Mouse (Mus musculus) embryonic facial prominence, embryonic 15.5 days (tissue): ENCODE data around the gene Olfr1366. TPM values are rescaled to one million over a fixed set of nuclear protein-coding genes. Genes with fewer than 3 reads are reported as not detected.

Source experiments
- ATAC-seq: fragments of 200-750 bp; cut with Nextera tagmentation; 2 replicates; pipeline ENCODE4 v1.8.0; 2017; ENCODE audit warnings: low read depth, moderate TSS enrichment; ENCODE audit not compliant: insufficient number of reproducible peaks, low FRiP score, low TSS enrichment
- H3K27ac ChIP-seq: fragments of 300-500 bp; sonication (generic); replicated peaks from 2 replicates; pipeline ENCODE4 v1.5.1; 2015; ENCODE audit warnings: mild to moderate bottlenecking, inconsistent platforms
- H3K27me3 ChIP-seq: fragments of 300-500 bp; sonication (generic); 2 replicates; pipeline ENCODE4 v1.6.1; 2015; ENCODE audit warnings: inconsistent platforms
- H3K36me3 ChIP-seq: fragments of 300-500 bp; sonication (generic); 2 replicates; pipeline ENCODE4 v1.6.1; 2015; ENCODE audit warnings: mild to moderate bottlenecking, inconsistent platforms
- H3K4me1 ChIP-seq: fragments of 300-500 bp; sonication (generic); 2 replicates; pipeline ENCODE4 v1.6.1; 2015; ENCODE audit warnings: inconsistent platforms
- H3K4me2 ChIP-seq: fragments of 300-500 bp; sonication (generic); replicated peaks from 2 replicates; pipeline ENCODE4 v1.6.1; 2015; ENCODE audit warnings: mild to moderate bottlenecking, inconsistent platforms
- H3K4me3 ChIP-seq: fragments of 300-500 bp; sonication (generic); replicated peaks from 2 replicates; pipeline ENCODE4 v1.5.1; 2015; ENCODE audit warnings: mild to moderate bottlenecking, inconsistent platforms
- H3K9ac ChIP-seq: fragments of 300-500 bp; sonication (generic); 2 replicates; pipeline ENCODE4 v1.6.1; 2015; ENCODE audit warnings: inconsistent platforms
- H3K9me3 ChIP-seq: fragments of 300-500 bp; sonication (generic); replicated peaks from 2 replicates; pipeline ENCODE4 v1.6.1; 2016; ENCODE audit warnings: inconsistent platforms
- WGBS: fragments of 180-500 bp; shearing (Covaris S2); methylation state at CpG from one replicate; pipeline ENCODE4 v1.1.7; 2015; 5-methylcytosine and 5-hydroxymethylcytosine counted together
- polyA plus RNA-seq: library from polyadenylated mRNA; unstranded; fragments of >200 nt; fragmentation: Nextera tagmentation; extraction: Ambion mirVana; gene quantifications from 2 replicates; pipeline ENCODE4 v1.2.1, GENCODE M21; 2015

The Olfr1366 gene
- polyA plus RNA-seq, 1 experiment from 2014 or later = 0.17 TPM

- WGBS = 90% methylated on average over 21 of the region's 21 CpGs
- Histone ChIP-seq H3K27ac (no peak within 1 kb of the TSS), H3K9ac (no peak within 1 kb of the TSS), H3K27me3 (no peaks in the 10 kb centered on the region), H3K4me3 (no peak within 1 kb of the TSS), H3K4me2 (no peak within 1 kb of the TSS), H3K36me3 (no peaks in the 10 kb centered on the region), H3K4me1 (no peaks in the 10 kb centered on the region), H3K9me3 (no peaks in the 10 kb centered on the region)
- no peak for ATAC-seq
Measured at GRCm38 (mm10) chr13:21495080-21495479, 47.5 kb downstream of the Olfr1366 start, which contains the start of gene AK157302. AK157302 (plus strand) TSS chr13:21495223.

- WGBS = 85% methylated on average over 5 of the region's 5 CpGs
- no peak for ATAC-seq
- Histone ChIP-seq H3K27me3 (no peaks in the 10 kb centered on the region), H3K4me2 (no peak overlapping the region), H3K4me3 (no peak overlapping the region), H3K36me3 (no peaks in the 10 kb centered on the region), H3K9me3 (no peaks in the 10 kb centered on the region), H3K4me1 (no peaks in the 10 kb centered on the region), H3K9ac (no peak overlapping the region), H3K27ac (no peak overlapping the region)
Measured at GRCm38 (mm10) chr13:21492847-21493246, 49.8 kb downstream of the Olfr1366 start.

- 0 out of 2 replicates have a peak, but pooled peaks cover 4% of the 10 kb centered on the region for H3K9me3 ChIP-seq
- no peak overlapping the region for H3K27ac ChIP-seq
- H3K4me2 ChIP-seq = no peak overlapping the region
- H3K4me3 ChIP-seq = no peak overlapping the region
- H3K27me3 ChIP-seq = no peaks in the 10 kb centered on the region
- 90% methylated on average over 1 of the region's 1 CpGs for WGBS
- H3K36me3 ChIP-seq = peaks cover 10% of the 10 kb centered on the region; the same call in 1 of the 2 replicates
- H3K4me1 ChIP-seq = no peaks in the 10 kb centered on the region
- ATAC-seq = no peak
- H3K9ac ChIP-seq = no peak overlapping the region
Measured at GRCm38 (mm10) chr13:21486881-21487280, 55.7 kb downstream of the Olfr1366 start.

Other genes starting within 250 kb of the Olfr1366 start
- gene Gpx6, start 230.7 kb downstream of the Olfr1366 start, polyA plus RNA-seq = not detected in 2 replicates
- gene Olfr1367, start 195.9 kb downstream of the Olfr1366 start, polyA plus RNA-seq = not detected in 2 replicates
- 10.9 and 11.3 TPM in 2 replicates for gene Zscan12, start 180.0 kb downstream of the Olfr1366 start, polyA plus RNA-seq
- 83.5 and 86.6 TPM in 2 replicates for gene Zkscan3, start 140.1 kb downstream of the Olfr1366 start, polyA plus RNA-seq
- 3.0 and 3.4 TPM in 2 replicates for gene Pgbd1, start 101.8 kb downstream of the Olfr1366 start, polyA plus RNA-seq
- 27.5 and 33.6 TPM in 2 replicates for gene Zscan26, start 89.1 kb downstream of the Olfr1366 start, polyA plus RNA-seq
- gene Nkapl, start 74.3 kb downstream of the Olfr1366 start, polyA plus RNA-seq = 2.1 and 2.3 TPM in 2 replicates
- 3.7 and 4.3 TPM in 2 replicates for gene Zkscan4, start 63.9 kb downstream of the Olfr1366 start, polyA plus RNA-seq
- gene Gm10065, start 63.4 kb downstream of the Olfr1366 start, polyA plus RNA-seq = 1.8 TPM in 1 of 2 replicates, not detected in the other
- 0.37 and 1.6 TPM in 2 replicates for gene AK157302, start 47.6 kb downstream of the Olfr1366 start, polyA plus RNA-seq
- 5.6 and 18.4 TPM in 2 replicates for gene Gm11273, start 41.4 kb downstream of the Olfr1366 start, polyA plus RNA-seq
- gene Zkscan8, start 11.7 kb downstream of the Olfr1366 start, polyA plus RNA-seq = 5.6 and 6.6 TPM in 2 replicates
- 0.07 and 0.19 TPM in 2 replicates for gene Olfr1535, start 17.1 kb upstream of the Olfr1366 start, polyA plus RNA-seq
- 0.11 TPM in 1 of 2 replicates, not detected in the other for gene Olfr1364, start 39.0 kb upstream of the Olfr1366 start, polyA plus RNA-seq
- gene Olfr1362, start 71.2 kb upstream of the Olfr1366 start, polyA plus RNA-seq = 0.13 TPM in 1 of 2 replicates, not detected in the other
- not detected in 2 replicates for gene Olfr11, start 99.7 kb upstream of the Olfr1366 start, polyA plus RNA-seq
- gene Olfr1361, start 120.6 kb upstream of the Olfr1366 start, polyA plus RNA-seq = 0.48 and 0.68 TPM in 2 replicates
- not detected in 2 replicates for gene Olfr1360, start 134.6 kb upstream of the Olfr1366 start, polyA plus RNA-seq
- gene Olfr1359, start 155.3 kb upstream of the Olfr1366 start, polyA plus RNA-seq = 0.05 and 0.27 TPM in 2 replicates
- 0.60 and 2.0 TPM in 2 replicates for gene Hist1h2bl, start 173.3 kb upstream of the Olfr1366 start, polyA plus RNA-seq
- 6.9 and 13.7 TPM in 2 replicates for gene Hist1h2ai, start 173.6 kb upstream of the Olfr1366 start, polyA plus RNA-seq
- 6.6 and 7.1 TPM in 2 replicates for gene Hist1h3h, start 174.9 kb upstream of the Olfr1366 start, polyA plus RNA-seq
- 1.8 and 4.1 TPM in 2 replicates for gene Hist1h2bm, start 179.2 kb upstream of the Olfr1366 start, polyA plus RNA-seq
- 1.7 and 1.9 TPM in 2 replicates for gene Hist1h4j, start 192.3 kb upstream of the Olfr1366 start, polyA plus RNA-seq
- gene Hist1h4k, start 207.7 kb upstream of the Olfr1366 start, polyA plus RNA-seq = 1.5 and 2.9 TPM in 2 replicates
- 16.1 and 25.2 TPM in 2 replicates for gene Hist1h2ak, start 211.0 kb upstream of the Olfr1366 start, polyA plus RNA-seq
- gene Hist1h2bn, start 211.3 kb upstream of the Olfr1366 start, polyA plus RNA-seq = 3.4 and 3.6 TPM in 2 replicates
- 16.8 and 19.6 TPM in 2 replicates for gene Hist1h1b, start 237.8 kb upstream of the Olfr1366 start, polyA plus RNA-seq
- gene Hist1h3i, start 240.6 kb upstream of the Olfr1366 start, polyA plus RNA-seq = 86.2 and 99.0 TPM in 2 replicates
- 2.5 and 10.7 TPM in 2 replicates for gene Hist1h2an, start 244.4 kb upstream of the Olfr1366 start, polyA plus RNA-seq
- 1.0 and 2.8 TPM in 2 replicates for gene Hist1h2bp, start 244.7 kb upstream of the Olfr1366 start, polyA plus RNA-seq